Mouse (Mus musculus) heart, postnatal 0 days (tissue): ENCODE data around the gene Slc35b3.

ENCODE experiments used
- CTCF ChIP-seq: IDR thresholded peaks from 2 replicates; pipeline ENCODE4 v1.5.1; 2016; ENCODE audit warnings: antibody characterized with exemption, control low read depth, low read depth
- EP300 ChIP-seq: IDR thresholded peaks from 2 replicates; pipeline ENCODE4 v1.6.1; 2016; ENCODE audit warnings: antibody characterized with exemption, low read depth

- TF ChIP-seq CTCF (no peak), EP300 (no peak)
Observed at GRCm38 (mm10) chr13:38958037-38958436, 2.6 kb downstream of the Slc35b3 start.
